Mouse (Mus musculus) E14TG2a.4 (cell line): ENCODE measurements around the gene Tmem121b.

Experiments
- CTCF ChIP-seq: conservative IDR thresholded peaks from 2 replicates; pipeline ENCODE4 v1.5.1; 2014; ENCODE audit warnings: low read length
- NANOG ChIP-seq: IDR thresholded peaks from 2 replicates; pipeline ENCODE4 v1.6.1; 2014; ENCODE audit warnings: borderline replicate concordance, low read length, mixed read lengths
- POU5F1 ChIP-seq: IDR thresholded peaks from 2 replicates; pipeline ENCODE4 v1.6.1; 2014; ENCODE audit warnings: low read length, borderline replicate concordance

DNA sequence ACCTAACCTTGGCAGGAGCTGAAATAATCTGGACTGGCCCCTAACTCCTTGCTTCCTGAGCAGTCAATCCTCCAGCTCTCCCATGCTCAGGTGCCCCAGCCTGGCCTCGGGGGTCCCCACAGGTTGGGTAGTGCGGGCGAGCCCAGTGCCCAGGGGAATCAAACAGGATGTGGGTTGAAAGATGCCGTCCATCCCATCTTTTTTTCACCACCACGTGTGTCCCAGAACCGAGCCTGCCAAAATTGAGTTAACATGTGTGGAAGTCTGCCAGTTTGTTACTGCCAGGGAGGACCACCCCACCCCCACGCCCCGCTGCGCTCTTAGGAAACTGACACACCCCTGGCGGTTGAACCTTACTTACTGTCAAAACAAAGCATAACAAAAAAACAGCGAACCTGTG is 29.7 kb downstream of the Tmem121b start:
- TF ChIP-seq CTCF = no peak
- no peak for TF ChIP-seq POU5F1
- no peak for TF ChIP-seq NANOG
